Mouse (Mus musculus) lung, adult 2 months (tissue): ENCODE results near the gene Abcb8.

Experiments used
- CTCF ChIP-seq: fragments of 200-500 bp; IDR thresholded peaks from 2 replicates; pipeline ENCODE4 v1.5.1; 2011; ENCODE audit warnings: mild to moderate bottlenecking, low read length, control low read depth; ENCODE audit not compliant: insufficient read depth
- POLR2A ChIP-seq: fragments of 200-500 bp; IDR thresholded peaks from 2 replicates; pipeline ENCODE4 v1.6.1; 2011; ENCODE audit warnings: low read depth, mild to moderate bottlenecking, control low read depth, low read length, borderline replicate concordance; ENCODE audit errors: extremely low read depth

DNA sequence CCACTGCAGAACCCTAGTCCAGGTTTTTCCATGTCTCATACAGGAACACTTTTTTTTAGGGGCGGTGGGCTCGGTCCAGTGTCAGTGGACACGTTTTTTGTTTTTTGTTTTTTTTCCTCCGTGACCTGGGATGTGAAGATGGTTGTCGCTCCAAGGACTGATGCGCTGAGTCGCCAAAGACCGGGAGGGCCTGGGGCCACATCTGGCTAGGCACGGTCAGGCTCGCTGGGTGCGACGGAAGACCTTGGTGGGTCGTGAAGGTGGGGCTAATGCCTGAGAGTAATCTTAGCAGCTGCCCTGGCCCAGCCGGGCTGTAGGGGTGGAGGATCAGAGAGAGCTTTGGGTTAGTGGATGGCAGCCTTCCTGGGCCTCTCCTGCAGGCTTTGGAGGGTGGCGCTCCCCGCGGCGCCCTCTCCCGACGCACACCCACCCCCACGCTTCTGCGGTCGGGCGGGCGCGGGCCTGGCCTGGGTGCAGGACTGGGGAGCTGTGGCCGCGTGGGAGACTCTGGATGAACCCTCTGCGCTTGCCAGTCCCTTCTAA, 59.3 kb downstream of the Abcb8 start:
- TF ChIP-seq CTCF (no peak), POLR2A (no peak)
